Comparison of ENCODE assay signal across 8 mouse cellular contexts in genomic region chr11:79919685-79920504, GRCm38 (mm10). TPM values are rescaled to one million over a fixed set of nuclear protein-coding genes. Genes with fewer than 3 reads are reported as not detected.
A peak's percentile ranks its signal among the peaks of the same experiment; 100 is the strongest.
DNase-seq lines count a peak whose midpoint lies in the region; ATAC-seq and TF ChIP-seq lines count a peak whose summit lies in the region.

No protein-coding gene starts in this region.

- peak; percentile 70 for ATAC-seq in forebrain, embryonic 13.5 days
- ATAC-seq in lung, embryonic 15.5 days (ENCODE audit: borderline replicate concordance, extremely low read depth, low FRiP score, low TSS enrichment), result peak; percentile 57; the same call in 1 of the 2 replicates

- H3K36me3 ChIP-seq in ES-E14 (ENCODE audit: control insufficient read depth, insufficient read depth, low read length, poor library complexity, severe bottlenecking), result no peaks in the 10 kb centered on the region
- no peaks in the 10 kb centered on the region for H3K36me3 ChIP-seq in forebrain, embryonic 13.5 days (ENCODE audit: poor library complexity, severe bottlenecking)
- no peaks in the 10 kb centered on the region for H3K36me3 ChIP-seq in lung, embryonic 15.5 days

- peak; percentile 92 for TF ChIP-seq CTCF in layer of hippocampus, adult 2 months (conservative IDR thresholded peaks at IDR 0.05)

- H3K4me1 ChIP-seq in ES-E14 (ENCODE audit: control insufficient read depth in 2 of 2, insufficient read depth in 2 of 2, low read length in 2 of 2, poor library complexity in 1 of 2), result no peaks in the 10 kb centered on the region
- H3K4me1 ChIP-seq in forebrain, embryonic 13.5 days, result peaks cover 11% of the 10 kb centered on the region
- peaks cover 14% of the 10 kb centered on the region; the same call in 1 of the 2 replicates for H3K4me1 ChIP-seq in lung, embryonic 15.5 days

- 27% methylated on average over 13 of the region's 13 CpGs for WGBS in forebrain, embryonic 13.5 days
- 14% methylated on average over 13 of the region's 13 CpGs for WGBS in lung, embryonic 15.5 days

- in situ Hi-C loops in ES-E14 (cut with MboI; ENCODE audit: low sequenced_read_pairs in 2 of 2, unreplicated experiment in 2 of 2), result loop anchor here (5.0 to 25.0 kb wide), 3 partner anchors 208 to 333 kb away; partner anchors contain the start of gene Rab11fip4 (in 1 of the 2)

- no peak overlapping the region for H3K4me3 ChIP-seq in ES-E14 (ENCODE audit: insufficient read depth in 1 of 2, low read depth in 1 of 2, low read length in 2 of 2, poor library complexity in 1 of 2, severe bottlenecking in 1 of 2)
- H3K4me3 ChIP-seq in forebrain, embryonic 13.5 days, result no peak overlapping the region
- H3K4me3 ChIP-seq in layer of hippocampus, adult 2 months, result no peak overlapping the region
- H3K4me3 ChIP-seq in lung, embryonic 15.5 days, result no peak overlapping the region

- H3K4me2 ChIP-seq in forebrain, embryonic 13.5 days, result no peak overlapping the region
- peak overlapping the region; percentile 22; the same call in 1 of the 2 replicates for H3K4me2 ChIP-seq in lung, embryonic 15.5 days

- no peak overlapping the region for H3K9ac ChIP-seq in ES-E14 (ENCODE audit: insufficient read depth, low read depth, low read length, poor library complexity, severe bottlenecking)
- no peak overlapping the region for H3K9ac ChIP-seq in forebrain, embryonic 13.5 days
- no peak overlapping the region for H3K9ac ChIP-seq in lung, embryonic 15.5 days

- no peaks in the 10 kb centered on the region for H3K27me3 ChIP-seq in forebrain, embryonic 13.5 days
- no peaks in the 10 kb centered on the region for H3K27me3 ChIP-seq in lung, embryonic 15.5 days

- intact Hi-C loops in heart, postnatal 25 days (cut with DNase I), result loop anchor here (2.0 to 5.0 kb wide), 4 partner anchors 128 to 338 kb away; no protein-coding TSS in a partner anchor

- DNase-seq in ES-E14 (ENCODE audit: low read depth, low spot score), result peak; percentile 80
- peak; percentile 76 for DNase-seq in c-Kit-positive CD71-negative TER-119-negative erythroid progenitor cells, embryonic 14.5 days (ENCODE audit: low read depth)
- DNase-seq in heart, postnatal 25 days (ENCODE audit: low spot score), result peak; percentile 49
- DNase-seq in layer of hippocampus, adult 2 months (ENCODE audit: low spot score in 2 of 2), result peak; percentile 86 to 89
- DNase-seq in retina, embryonic 14.5 days (ENCODE audit: low spot score), result peak; percentile 88
- peak; percentile 61 to 63 for DNase-seq in thymus, postnatal 36 days

- H3K9me3 ChIP-seq in ES-E14 (ENCODE audit: control insufficient read depth, insufficient read depth, low read depth, low read length), result no peaks in the 10 kb centered on the region
- no peaks in the 10 kb centered on the region for H3K9me3 ChIP-seq in forebrain, embryonic 13.5 days (replicated peaks)
- no peaks in the 10 kb centered on the region for H3K9me3 ChIP-seq in lung, embryonic 15.5 days

- no peak overlapping the region for H3K27ac ChIP-seq in ES-E14 (ENCODE audit: insufficient read depth, low read depth, low read length, poor library complexity, severe bottlenecking)
- no peak overlapping the region for H3K27ac ChIP-seq in forebrain, embryonic 13.5 days
- no peak overlapping the region for H3K27ac ChIP-seq in layer of hippocampus, adult 2 months
- H3K27ac ChIP-seq in lung, embryonic 15.5 days, result no peak overlapping the region

TF ChIP-seq in ES-E14, 5 proteins besides CTCF, POLR2A, EP300 and RAD21:
- no peak for TF ChIP-seq CHD2 (IDR thresholded peaks at IDR 0.05; ENCODE audit: low read depth, low read length)
- TF ChIP-seq MAFK (IDR thresholded peaks at IDR 0.05; ENCODE audit: insufficient read depth, low read depth, low read length), result no peak
- no peak for TF ChIP-seq ZNF384 (IDR thresholded peaks at IDR 0.05; ENCODE audit: low read depth, low read length)
- TF ChIP-seq HCFC1 (IDR thresholded peaks at IDR 0.05; ENCODE audit: borderline replicate concordance, insufficient read depth, low read length), result no peak
- peak; percentile 99 for TF ChIP-seq ZC3H11A (IDR thresholded peaks at IDR 0.05; ENCODE audit: borderline replicate concordance, low read depth, low read length)

RNA-seq across cellular contexts. Expression of gene Utp6, which starts 42.3 kb away (rescaled TPM):
- total RNA-seq in ES-E14 (2012; rRNA removed), result 54.3 and 79.7 TPM in 2 replicates
- 58.1 and 62.3 TPM in 2 replicates for polyA plus RNA-seq in forebrain, embryonic 13.5 days (2015; fragmentation: Nextera tagmentation; extraction: Ambion mirVana)
- total RNA-seq in heart, postnatal 25 days (2021), result 10 to 100 TPM; 20.9 to 23.2 TPM
- 10 to 100 TPM; 30.4 to 36.6 TPM for total RNA-seq in layer of hippocampus, adult 2 months (2021)
- polyA plus RNA-seq in lung, embryonic 15.5 days (2015; fragmentation: Nextera tagmentation; extraction: Ambion mirVana), result 50.4 and 55.0 TPM in 2 replicates
